Comparison of ENCODE assay signal across 15 mouse cellular contexts in genomic region chr2:112676175-112676574, GRCm38 (mm10).
"Had no signal": no experiment of that assay in that cellular context is flagged by ENCODE, and none has a peak within 500 bp of the region (broad histone marks: within the 10 kb centered on the region; RNA-seq: fewer than 3 reads in every experiment).

No protein-coding gene starts in this region.

- H3K36me3 ChIP-seq: liver, embryonic 15.5 days; lung, embryonic 15.5 days; midbrain, embryonic 12.5 days; midbrain, embryonic 15.5 days; neural tube, embryonic 12.5 days; stomach, embryonic 15.5 days had no signal

- H3K4me3 ChIP-seq: liver, embryonic 15.5 days; lung, embryonic 15.5 days; megakaryocyte, embryonic 14.5 days; midbrain, embryonic 12.5 days; midbrain, embryonic 15.5 days; neural tube, embryonic 12.5 days; stomach, embryonic 15.5 days had no signal

- H3K4me2 ChIP-seq: liver, embryonic 15.5 days; lung, embryonic 15.5 days; midbrain, embryonic 12.5 days; midbrain, embryonic 15.5 days; neural tube, embryonic 12.5 days; stomach, embryonic 15.5 days had no signal

- H3K9me3 ChIP-seq: liver, embryonic 15.5 days; lung, embryonic 15.5 days; megakaryocyte, embryonic 14.5 days; midbrain, embryonic 12.5 days; midbrain, embryonic 15.5 days; neural tube, embryonic 12.5 days; stomach, embryonic 15.5 days had no signal

- H3K9ac ChIP-seq: liver, embryonic 15.5 days; liver, postnatal 0 days; lung, embryonic 15.5 days; midbrain, embryonic 12.5 days; midbrain, embryonic 15.5 days; neural tube, embryonic 12.5 days; stomach, embryonic 15.5 days had no signal

- H3K27ac ChIP-seq: liver, embryonic 15.5 days; lung, embryonic 15.5 days; macrophage; midbrain, embryonic 12.5 days; midbrain, embryonic 15.5 days; neural tube, embryonic 12.5 days; stomach, embryonic 15.5 days; stomach, postnatal 0 days had no signal

- ATAC-seq: lung, postnatal 0 days; midbrain, embryonic 15.5 days had no signal

- DNase-seq: liver, postnatal 0 days; lung, adult 2 months; lung, postnatal 14 days; right cerebral cortex, postnatal 14 days; thymus, postnatal 36 days had no signal

- H3K27me3 ChIP-seq: liver, embryonic 15.5 days; lung, embryonic 15.5 days; megakaryocyte, embryonic 14.5 days; midbrain, embryonic 12.5 days; midbrain, embryonic 15.5 days; neural tube, embryonic 12.5 days; stomach, embryonic 15.5 days had no signal

- H3K4me1 ChIP-seq: liver, embryonic 15.5 days; lung, embryonic 15.5 days; midbrain, embryonic 12.5 days; midbrain, embryonic 15.5 days; neural tube, embryonic 12.5 days; stomach, embryonic 15.5 days had no signal
